ENCODE assay signal across 25 mouse cellular contexts in genomic region chr2:130733444-130733843, GRCm38 (mm10). TPM values are rescaled to one million over a fixed set of nuclear protein-coding genes. Genes with fewer than 3 reads are reported as not detected.
"Had no signal": no experiment of that assay in that cellular context is flagged by ENCODE, and none has a peak within 500 bp of the region (broad histone marks: within the 10 kb centered on the region; RNA-seq: fewer than 3 reads in every experiment).

No protein-coding gene starts in this region.

- H3K27ac ChIP-seq: kidney, embryonic 15.5 days; limb, embryonic 12.5 days; limb, embryonic 15.5 days; liver, embryonic 12.5 days; liver, embryonic 15.5 days; lung, embryonic 15.5 days; macrophage; midbrain, embryonic 12.5 days; neural tube, embryonic 12.5 days; neural tube, embryonic 15.5 days; stomach, postnatal 0 days had no signal

- ATAC-seq: liver, embryonic 12.5 days had no signal

- H3K4me2 ChIP-seq: kidney, embryonic 15.5 days; limb, embryonic 12.5 days; limb, embryonic 15.5 days; liver, embryonic 12.5 days; liver, embryonic 15.5 days; lung, embryonic 15.5 days; midbrain, embryonic 12.5 days; neural tube, embryonic 12.5 days; neural tube, embryonic 15.5 days had no signal

- H3K4me3 ChIP-seq: kidney, embryonic 15.5 days; limb, embryonic 12.5 days; limb, embryonic 15.5 days; liver, embryonic 12.5 days; liver, embryonic 15.5 days; lung, embryonic 15.5 days; midbrain, embryonic 12.5 days; neural tube, embryonic 12.5 days; neural tube, embryonic 15.5 days had no signal

- H3K4me1 ChIP-seq: kidney, embryonic 15.5 days; limb, embryonic 12.5 days; limb, embryonic 15.5 days; liver, embryonic 12.5 days; liver, embryonic 15.5 days; lung, embryonic 15.5 days; midbrain, embryonic 12.5 days; neural tube, embryonic 12.5 days; neural tube, embryonic 15.5 days had no signal

- H3K27me3 ChIP-seq: kidney, embryonic 15.5 days; limb, embryonic 12.5 days; limb, embryonic 15.5 days; liver, embryonic 12.5 days; liver, embryonic 15.5 days; lung, embryonic 15.5 days; midbrain, embryonic 12.5 days; neural tube, embryonic 12.5 days; neural tube, embryonic 15.5 days had no signal

- DNase-seq: kidney, adult 11 months; kidney, adult 8-10 months; kidney, postnatal 10 days; kidney, postnatal 36 days; layer of hippocampus, adult 9-11 months; left cerebral cortex, postnatal 4 days; lung, adult 18-20 months; lung, postnatal 10 days; retina, postnatal 1 day; right cerebral cortex, postnatal 25 days; thymus, adult 2 months; thymus, postnatal 14 days; thymus, postnatal 4 days had no signal

- H3K9me3 ChIP-seq: kidney, embryonic 15.5 days; limb, embryonic 12.5 days; limb, embryonic 15.5 days; liver, embryonic 12.5 days; liver, embryonic 15.5 days; lung, embryonic 15.5 days; midbrain, embryonic 12.5 days; neural tube, embryonic 12.5 days; neural tube, embryonic 15.5 days had no signal

- H3K9ac ChIP-seq: kidney, embryonic 15.5 days; limb, embryonic 12.5 days; limb, embryonic 15.5 days; liver, embryonic 12.5 days; liver, embryonic 15.5 days; lung, embryonic 15.5 days; midbrain, embryonic 12.5 days; neural tube, embryonic 12.5 days; neural tube, embryonic 15.5 days had no signal

RNA-seq across cellular contexts. Expression of gene Slc4a11, which starts 36.1 kb away (rescaled TPM):
- total RNA-seq: megakaryocyte, adult 5-6 weeks had no signal
- polyA plus RNA-seq: liver, embryonic 12.5 days had no signal
